Mouse (Mus musculus): ENCODE measurements around the gene Lhx6.
"Not testable (repeated sequence)": the region's sequence is repeated elsewhere in the genome, so short reads cannot be mapped to it uniquely, and the experiment has no call there.

Lhx6 gene

DNA sequence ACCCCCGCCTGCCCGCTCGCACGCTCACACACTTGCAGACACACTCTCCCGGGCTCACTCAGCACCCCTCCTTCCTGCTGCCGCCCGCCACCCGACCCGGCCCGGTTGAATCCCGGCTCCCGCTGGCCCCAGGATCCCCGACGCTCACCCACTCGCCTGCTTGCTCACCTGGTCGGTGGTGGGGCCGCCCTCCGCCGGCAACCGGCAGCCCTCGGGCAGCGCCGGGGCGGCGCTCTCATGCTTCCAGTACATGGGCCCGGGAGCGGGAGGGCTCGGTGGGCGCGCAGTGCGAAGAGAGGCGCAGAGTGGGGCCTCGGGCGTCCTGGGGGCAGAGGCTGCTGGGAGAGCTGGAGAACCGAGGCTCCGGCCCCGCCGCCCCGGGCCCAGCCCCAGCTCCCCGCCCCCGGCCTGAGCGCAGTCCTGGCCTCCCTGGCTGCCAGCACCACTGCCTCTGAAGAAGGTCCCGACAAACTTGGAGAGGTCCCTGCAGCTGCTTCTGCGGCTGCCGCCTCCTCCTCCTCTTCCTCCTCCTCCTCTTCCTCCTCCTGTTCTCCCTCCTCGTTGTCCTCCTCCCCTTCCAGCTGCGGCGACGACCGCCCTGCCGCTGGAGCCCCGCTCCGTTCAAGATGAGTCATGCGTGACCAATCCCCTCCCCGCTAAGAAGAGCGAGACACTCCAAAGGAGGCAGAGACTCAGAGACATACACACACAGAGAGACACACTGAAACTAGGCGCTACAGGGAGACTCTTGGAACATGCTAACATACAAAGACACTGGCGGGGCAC is at the start of gene Lhx6:
Lhx6 (minus strand) TSS at position 453 of the 786 bp plus-strand sequence.
- DNase-seq (ENCODE audit: low read depth), result peak; percentile 5

DNA sequence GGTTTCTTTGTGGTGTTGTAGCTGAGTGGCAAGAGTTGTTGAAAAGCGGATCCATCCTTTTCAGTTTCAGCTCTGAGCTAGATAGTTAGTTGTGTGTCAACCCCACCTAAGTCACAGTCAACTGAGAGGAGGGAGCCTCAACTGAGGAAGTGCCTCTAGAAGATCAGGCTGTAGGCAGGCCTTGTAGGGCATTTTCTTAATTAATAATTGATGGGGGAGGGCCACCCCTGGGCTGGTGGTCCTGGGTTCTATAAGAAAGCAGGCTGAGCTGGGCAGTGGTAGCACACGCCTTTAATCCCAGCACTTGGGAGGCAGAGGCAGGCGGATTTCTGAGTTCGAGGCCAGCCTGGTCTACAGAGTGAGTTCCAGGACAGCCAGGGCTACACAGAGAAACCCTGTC is 47.2 kb upstream of the Lhx6 start:
- DNase-seq (ENCODE audit: low read depth), result not testable (repeated sequence)

DNA sequence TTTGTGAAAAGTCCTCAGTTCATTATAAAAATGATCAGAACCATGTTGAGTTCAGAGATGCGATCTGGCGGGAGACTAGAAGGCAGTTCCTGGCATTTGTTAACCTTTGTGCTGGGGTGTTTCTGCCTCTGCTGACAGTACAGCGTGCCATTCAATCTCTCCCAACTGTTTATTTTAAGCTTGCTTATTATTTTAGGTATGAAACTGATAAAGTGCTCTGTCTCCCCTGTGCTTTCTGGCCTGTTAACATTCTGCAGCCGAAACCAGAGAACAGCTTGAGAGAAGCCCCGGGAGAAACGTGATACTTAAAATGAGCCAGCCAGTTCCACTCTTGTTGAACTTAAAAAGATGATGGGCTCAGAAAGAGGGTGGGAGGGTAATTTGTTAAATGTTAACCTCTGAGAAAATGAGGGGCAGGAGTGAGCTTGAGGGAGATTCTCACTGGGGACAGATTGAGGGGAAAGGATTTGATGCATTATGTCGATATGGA is 43.7 kb upstream of the Lhx6 start:
- DNase-seq (ENCODE audit: low read depth), result no peak

DNA sequence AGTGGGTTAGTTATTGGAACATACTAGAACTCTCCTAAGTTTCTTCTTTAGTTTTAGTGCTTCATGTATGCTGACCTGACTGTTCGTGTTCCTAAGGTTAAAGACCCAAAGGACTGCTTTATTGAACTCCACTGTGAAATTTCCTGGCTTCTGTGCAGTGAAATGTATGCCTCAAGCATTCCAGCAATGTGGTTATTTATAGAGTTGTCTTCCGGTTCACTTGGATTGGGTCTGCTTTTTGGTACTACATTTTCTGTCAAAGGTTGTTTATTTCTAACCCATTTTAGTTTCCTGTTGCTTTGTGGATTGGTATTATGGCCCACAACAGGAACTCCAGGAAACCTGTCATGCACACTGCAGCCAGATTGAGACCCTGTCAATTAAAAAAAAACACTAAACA is 33.9 kb upstream of the Lhx6 start:
- no peak for DNase-seq (ENCODE audit: low read depth)

DNA sequence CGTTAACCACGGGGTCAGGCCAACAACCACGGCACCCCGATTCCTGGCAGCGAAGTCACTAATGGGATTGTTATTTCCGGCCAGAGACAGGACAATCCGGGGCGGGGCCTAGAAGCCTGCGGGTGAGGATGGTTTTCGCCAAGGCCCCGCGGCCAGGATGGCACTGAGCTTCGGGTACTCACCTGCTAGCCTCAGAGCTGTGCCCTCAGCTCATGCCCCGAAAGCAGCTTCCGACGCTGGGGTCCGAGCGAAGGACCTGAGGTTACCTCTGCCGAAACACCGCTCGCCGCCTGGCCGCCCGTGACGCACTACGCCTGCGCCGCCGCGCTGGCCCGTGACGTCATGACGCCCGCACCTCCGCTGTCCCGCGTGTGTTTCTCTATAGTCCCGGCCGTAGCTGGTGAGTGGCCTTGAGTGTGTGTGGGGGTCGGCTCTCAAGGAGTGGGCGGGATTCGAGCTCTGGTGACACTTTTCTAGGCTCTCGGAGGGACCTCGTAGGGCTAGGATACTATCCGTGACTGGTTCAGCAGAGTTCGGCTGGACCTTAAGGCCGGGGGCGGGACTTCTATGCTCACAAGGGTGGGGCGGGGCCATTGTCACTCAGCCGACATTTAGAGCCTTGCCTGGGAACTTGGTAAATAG is 31.2 kb upstream of the Lhx6 start, which contains the start of the genes Mrrf and Rbm18:
Mrrf (plus strand) TSS at position 90 of the 642 bp plus-strand sequence.
Rbm18 (minus strand) TSS at position 474 of the 642 bp plus-strand sequence.
- DNase-seq (ENCODE audit: low read depth), result peak; percentile 94

DNA sequence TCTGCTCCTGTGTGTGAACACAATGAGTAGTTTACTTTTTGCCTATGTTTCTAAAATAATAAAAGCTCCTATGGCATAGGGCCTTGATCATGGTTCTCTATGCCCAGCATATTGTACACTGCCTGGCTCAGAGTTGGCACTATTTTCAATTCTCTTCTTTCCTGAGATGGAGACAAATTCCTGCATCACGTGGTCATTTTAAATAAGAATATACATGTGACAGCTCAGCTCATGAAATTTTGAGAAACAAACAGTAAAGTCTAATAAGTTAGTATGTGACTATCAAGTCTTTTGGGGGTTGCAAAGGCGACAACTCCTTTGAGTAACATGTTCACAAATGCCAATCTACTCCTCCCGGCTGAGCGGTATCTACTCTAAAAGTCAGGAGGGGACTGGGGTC is 30.7 kb upstream of the Lhx6 start:
- DNase-seq (ENCODE audit: low read depth), result no peak

DNA sequence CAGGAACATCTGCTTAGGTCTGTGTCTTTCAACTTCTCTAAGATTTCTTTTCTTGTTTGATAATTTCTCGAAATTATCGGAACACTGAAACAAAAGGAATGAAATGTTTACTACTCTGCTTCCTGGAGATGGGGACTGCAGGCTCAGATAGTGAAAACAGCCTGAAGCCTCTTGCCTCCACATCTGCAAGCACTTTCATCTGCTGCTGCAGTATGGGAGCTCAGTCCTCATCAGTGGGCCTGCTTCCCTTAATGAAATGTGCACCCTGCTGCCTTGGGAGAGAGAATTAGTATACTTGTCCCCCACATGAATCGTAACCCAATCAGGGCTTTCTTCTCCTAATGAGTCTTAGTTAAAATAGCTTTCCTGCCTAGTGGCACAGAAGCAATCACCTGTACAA is 23.8 kb upstream of the Lhx6 start:
- DNase-seq (ENCODE audit: low read depth), result no peak

DNA sequence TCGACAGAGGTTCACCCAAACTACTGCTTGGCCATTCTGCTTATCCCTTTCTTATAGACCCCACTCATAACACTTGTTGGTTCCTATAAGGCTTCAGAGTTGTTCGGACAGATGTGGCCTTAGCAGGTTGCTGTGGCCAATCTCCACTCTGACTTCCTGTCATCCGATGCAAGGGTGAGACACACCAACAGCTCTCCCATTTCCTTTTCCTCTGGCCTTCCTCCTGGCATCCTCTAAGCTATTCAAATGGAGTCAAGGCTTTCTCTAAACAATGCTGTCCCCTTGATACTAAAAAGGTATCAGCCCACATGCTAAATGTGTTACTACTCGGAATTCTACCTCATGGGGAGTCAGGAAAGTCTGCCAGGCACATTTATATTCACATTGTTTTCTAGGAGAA is 22.8 kb upstream of the Lhx6 start:
- no peak for DNase-seq (ENCODE audit: low read depth)

DNA sequence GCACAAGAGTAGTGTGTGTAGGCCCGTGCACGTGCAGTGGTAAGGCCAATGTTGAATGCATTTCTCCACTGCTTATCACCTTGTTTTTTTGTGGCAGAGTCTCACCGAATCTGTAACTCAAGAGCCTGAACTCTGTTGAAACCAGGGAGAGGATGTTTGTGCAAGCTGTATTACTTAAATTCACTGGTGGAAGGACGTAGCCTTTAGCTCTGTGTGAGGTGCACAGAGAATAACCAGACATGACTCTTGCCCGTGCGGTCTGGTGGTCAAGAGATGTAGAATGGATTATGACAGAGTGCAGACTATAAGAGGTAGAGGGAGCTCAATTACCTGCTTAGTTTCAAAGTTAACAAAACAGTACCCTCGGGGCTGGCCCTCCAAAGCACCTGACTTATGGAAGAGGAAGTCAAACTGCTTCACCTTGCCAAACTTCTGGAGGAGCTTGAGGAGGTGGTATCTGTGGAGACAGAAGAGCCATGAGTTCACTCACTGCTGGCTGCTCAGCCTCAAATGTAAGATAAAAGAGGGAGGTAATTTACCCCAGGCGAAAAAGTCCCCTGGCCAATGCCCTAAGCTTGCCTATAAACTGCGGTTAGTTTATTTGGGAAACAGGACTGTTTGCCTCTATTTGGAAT is 21.7 kb upstream of the Lhx6 start:
- DNase-seq (ENCODE audit: low read depth), result no peak

DNA sequence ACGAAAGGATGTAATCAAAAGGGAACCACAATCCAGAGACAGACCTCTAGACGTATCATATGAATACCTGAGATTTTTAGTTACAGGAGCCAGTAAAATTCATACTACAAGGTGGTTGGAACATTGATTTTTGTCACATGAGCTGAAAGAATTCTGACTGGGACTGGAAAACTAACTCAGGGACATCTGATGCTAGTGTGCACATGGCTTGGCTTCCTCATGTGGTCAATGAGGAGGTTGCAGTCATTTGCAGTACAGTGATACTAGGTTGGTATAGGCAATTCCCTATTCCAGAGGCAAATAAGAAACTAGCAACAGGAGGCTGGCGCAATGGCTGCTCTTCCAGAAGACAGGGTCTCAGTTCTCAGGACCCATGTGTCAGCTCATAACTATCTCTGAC is 7.4 kb upstream of the Lhx6 start:
- no peak for DNase-seq (ENCODE audit: low read depth)

DNA sequence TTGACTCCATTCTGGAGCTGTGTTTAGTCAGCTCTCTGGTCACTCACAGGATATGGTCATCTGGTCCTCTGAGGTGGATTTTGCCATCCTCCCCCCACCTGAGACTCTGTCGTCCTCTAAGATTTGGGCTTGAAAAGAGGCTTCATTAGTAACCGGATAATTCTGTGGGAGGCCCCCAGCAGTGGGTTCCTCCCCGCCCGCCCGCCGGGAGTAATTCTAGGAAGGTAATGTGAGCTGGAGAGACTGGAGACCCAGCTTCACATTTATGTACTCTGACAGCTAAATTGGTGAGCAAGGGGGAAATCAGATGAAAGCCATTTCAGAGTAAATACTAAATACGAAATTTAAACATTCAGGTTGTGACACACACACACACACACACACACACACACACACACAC is 3.4 kb upstream of the Lhx6 start:
- DNase-seq (ENCODE audit: low read depth), result no peak

DNA sequence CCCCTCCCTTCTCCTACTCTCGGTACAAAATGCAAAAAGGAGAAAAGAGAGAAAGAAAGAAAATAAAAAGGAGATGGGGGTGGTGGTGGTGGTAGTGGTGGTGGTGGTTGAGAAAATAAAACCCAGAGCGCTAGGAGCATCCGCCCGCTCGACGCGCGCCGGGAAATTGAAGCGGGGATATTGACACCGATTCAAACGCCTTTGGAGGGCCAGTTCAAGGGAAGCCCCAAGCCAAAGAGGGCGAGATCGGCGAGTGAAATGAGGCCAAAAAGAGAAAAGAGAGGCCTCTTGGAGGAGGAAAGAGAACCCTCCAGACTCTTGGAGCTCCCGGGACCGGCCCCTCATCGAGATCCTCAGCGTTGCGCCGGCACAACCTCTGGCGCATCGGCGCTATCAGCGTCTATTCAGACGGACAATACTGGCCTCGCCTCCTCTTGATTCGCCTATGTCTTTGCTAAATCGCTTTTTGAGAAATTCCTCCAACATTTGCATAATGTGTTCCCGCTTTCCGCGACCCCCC is 712 bp downstream of the Lhx6 start:
- no peak for DNase-seq (ENCODE audit: low read depth)

DNA sequence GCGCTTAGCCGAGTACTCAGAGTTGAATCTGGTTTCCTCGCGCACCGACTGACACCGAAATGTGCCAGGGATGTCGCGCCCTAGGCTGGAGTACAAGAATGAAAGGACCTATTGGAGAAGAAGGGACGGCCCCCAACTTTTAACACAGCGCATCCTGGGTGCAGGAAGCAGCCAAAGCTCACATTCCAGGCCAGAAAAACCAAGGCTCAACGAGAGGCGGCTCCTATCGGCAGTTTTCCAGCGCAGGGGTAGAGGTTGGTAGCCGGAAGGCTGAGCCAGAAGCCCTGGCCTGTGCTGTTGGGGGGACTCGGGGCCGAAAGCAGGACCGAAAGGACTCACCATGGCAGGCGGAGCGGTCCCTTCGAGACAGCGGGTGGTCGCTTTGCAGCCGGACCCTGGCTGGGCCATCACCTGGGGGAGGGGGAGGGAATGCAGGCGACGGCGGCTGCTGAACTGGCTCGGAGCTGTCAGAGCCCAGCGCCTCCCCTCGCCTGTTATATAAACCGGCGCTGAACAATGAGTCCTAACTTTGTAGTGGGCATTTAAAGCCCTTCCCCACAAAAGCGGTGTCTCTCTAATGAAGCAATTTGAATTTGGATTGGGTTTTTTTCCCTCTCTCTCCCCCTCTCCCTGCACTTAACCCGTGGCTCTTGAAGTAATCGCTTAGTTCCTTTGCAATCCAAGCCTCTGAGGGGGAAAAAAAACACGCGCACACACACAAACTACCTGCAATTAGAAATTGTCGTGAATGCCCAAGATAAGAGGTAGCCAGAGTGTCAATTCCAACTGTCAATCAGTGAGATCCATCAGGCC is 1.4 kb downstream of the Lhx6 start:
- DNase-seq (ENCODE audit: low read depth), result peak; percentile 20

DNA sequence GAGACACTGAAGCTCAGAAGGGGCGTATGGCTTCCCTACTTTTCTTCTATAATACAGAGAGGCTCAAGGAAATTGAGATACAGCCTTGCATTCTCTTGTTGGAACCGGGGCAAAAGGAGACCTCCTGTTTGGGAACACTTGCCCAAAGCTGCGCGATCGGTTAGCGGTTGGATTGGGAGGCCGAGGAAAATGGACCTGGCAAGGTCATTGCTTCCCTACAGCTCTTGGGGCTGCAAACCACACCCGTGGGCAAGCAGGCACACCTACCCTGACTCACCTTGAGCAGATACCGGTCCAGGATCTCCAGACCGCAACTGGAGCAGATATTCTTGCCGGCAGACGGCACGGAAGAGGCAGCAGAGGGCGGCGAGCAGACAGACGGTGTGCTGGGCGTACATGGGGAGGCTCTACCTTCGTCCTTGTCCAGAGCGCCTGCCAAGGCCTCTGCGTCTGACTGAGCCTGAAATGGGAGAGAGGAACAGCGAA is 2.1 kb downstream of the Lhx6 start:
- DNase-seq (ENCODE audit: low read depth), result peak; percentile 7

DNA sequence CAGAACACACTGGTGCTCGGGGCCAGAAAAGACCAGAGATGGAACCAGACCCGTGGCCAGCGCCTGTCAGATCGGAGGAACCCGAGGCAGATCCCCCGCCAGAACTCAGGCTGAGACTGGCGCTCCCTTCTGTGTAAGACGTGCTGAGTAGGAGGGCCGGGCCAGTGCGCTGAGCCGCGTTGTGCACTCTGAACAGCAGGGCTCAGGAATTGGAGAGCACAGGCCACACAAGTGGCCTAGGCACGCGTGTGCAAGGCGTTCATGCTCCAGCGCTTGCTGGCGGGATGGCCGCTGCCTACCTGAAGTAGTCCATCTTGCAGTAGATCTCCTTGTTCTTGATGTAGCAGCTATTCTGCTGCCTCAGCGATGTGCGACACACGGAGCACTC is 2.7 kb downstream of the Lhx6 start:
- DNase-seq (ENCODE audit: low read depth), result peak; percentile 28

DNA sequence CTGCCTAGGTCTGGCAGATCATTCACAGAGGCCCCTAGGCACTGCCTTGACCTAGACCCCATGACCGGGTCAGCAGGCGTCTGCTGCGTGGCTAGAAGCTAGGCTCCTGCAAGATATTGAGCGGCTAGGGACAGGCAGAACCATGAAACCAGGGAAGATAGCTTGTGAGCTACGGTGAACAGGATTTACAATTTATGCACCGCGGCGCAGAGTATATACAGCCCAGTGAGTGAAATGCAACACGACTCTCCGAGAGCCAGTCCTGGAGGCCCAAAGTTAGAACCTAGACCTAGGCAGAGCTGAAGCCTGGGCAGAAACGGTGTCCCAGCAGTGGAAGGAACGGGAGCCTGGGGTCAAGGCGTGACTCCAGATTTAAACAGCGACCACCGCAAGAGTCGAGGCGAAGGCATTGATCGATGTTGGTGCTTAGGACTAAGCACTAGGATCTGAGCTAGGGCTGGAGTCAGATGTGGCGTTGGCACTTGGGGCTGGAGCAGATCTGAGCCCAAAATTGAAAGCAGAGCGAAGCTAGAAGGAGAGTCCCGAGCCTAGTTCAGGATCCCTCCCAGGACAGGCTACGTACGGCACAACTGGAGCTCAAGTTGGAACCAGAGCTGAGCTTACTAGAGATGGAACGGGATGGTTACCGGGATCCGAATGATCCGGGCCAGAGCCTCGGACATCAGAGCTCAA is 3.2 kb downstream of the Lhx6 start:
- no peak for DNase-seq (ENCODE audit: low read depth)

DNA sequence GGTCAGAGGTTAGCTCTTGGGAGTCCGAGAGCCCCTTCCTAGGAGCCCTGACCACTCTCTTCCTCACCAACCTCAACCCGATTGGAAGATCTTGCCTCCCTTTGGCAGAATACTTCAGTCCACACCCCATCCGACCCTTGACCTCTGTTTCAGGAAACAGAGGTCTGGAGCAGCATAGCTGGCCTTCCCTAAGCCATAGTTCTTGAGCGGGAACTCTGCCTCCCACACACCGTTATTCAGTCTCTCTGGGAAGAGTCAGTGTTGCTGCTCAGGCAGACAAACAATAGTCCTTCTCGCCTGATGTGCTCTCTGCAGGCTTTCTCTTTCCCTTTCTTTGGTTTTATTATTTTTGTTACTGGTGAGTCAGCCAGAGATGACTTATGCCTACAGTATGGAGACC is 5.5 kb downstream of the Lhx6 start:
- DNase-seq (ENCODE audit: low read depth), result no peak

DNA sequence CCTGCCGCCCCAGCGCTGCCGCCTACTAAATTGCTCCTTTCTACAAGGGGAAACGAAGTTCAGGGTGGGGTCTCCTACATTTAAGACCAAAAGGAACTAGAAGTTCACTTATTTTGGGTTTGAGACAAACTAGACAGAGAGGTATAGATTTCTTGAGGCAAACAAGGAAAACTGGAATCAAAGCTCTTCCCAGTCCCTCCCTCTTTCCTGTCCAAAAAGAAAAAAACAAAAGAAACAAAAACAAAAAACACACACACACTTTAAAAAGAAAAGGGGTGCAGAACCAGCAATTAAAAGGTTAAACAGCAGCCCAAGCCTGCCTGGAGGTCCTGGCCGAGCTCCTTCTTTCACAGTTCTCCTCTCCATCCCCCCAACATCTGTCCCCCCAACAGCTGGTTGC is 7.2 kb downstream of the Lhx6 start:
- no peak for DNase-seq (ENCODE audit: low read depth)

DNA sequence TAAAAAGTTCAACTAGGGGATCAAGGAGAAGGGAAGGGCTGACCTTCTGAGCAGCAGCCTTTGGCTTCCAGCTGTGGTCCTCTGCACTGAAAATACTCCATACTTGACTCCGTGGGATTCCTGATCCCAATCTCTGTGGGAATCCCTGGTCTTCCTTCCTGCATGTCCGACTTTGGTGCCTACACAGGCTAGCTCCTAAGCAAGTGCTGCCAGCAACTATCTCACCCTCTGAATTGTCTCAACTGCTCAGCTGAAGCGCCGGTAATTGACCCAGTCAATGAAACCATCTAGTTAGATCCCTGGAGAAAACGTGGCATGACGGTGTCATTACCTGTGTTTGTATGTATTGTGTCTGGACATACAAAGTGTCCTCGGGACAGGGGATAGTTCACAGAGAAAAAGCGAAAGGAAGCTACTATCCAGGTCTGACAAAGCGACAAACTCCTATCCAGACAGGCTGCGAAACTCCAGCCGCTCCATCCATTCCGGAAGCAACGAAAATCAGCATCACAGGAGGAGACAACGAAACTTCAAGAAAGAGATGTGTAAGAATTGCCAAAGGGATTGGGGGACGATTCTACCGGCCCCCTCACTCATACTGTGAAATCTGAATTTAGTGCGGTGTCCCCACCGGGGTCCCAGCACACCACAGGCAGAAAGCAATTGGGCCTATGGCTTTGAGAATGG is 7.9 kb downstream of the Lhx6 start:
- DNase-seq (ENCODE audit: low read depth), result no peak

DNA sequence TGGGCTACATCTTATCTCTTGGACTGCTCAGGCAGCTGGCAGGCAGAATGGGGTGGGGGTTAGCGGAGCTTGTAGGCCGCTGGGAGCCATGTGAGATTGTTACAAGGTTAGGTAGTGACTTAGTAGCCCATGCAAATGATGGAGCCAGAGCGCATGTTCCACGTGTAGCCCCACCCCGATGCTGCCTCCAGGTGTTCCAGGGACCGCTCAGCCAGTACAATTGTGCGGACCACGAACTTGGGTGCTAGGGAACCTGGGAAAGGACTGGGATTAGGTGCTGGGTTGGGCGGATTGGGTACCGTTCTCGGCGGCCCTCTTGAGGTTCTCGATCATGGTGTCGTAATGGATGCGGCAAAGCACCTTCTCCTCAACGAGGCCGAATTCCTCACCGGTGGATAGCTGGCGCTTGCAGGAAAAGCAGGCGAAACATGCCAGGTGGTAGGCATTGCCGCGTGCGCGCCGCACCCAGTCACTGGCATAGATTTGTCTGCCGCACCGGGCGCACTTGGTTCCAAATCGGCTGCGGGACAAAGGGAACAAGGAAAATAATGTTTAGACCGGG is 11.2 kb downstream of the Lhx6 start:
- DNase-seq (ENCODE audit: low read depth), result no peak
